Mouse (Mus musculus) spleen, postnatal 4 days (tissue): ENCODE measurements around the gene Kcnd2.
"Not testable (repeated sequence)": the region's sequence is repeated elsewhere in the genome, so short reads cannot be mapped to it uniquely, and the experiment has no call there.

Source experiments
- DNase-seq, 2 experiments: peaks; one replicate each; pipeline ENCODE4 v3.0.0; 2022; ENCODE audit warnings: low spot score in 2 of 2

Gene Kcnd2

DNA sequence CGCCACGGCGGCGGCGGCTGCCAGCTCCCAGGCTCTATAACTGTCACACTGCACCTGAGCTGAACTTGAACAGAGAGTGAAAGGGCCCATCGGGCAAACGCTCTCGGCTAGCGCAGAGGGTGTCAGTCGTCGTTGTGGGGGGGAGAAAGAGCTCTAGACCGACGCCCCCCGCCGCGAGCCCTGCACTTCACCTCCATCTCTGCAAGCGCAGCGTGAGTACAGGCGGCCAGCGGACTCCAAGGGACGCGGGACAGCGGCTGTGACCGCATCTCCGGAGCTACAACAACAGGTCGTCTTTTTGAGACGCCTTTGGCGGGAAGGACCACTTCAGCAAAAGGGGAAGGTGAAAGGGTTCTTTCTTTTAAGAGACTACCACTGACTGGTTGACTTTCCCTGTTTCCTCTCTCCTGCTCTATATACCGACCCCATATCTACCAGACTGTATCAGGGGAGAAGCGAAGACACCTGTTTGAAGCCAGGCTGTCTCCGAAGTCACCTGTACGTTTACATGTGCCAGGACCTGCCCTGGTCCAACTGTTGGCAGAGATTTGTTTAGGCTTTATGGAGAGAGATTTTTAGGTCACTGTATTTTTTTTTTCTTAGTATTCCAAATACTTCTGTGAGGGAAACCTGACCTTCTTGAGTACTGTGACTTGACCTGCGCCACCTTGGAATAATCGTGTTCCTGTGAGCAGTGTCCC, at the start of gene Kcnd2:
Kcnd2 (plus strand) TSS at position 13 of the 701 bp plus-strand sequence.
- DNase-seq = no peak

DNA sequence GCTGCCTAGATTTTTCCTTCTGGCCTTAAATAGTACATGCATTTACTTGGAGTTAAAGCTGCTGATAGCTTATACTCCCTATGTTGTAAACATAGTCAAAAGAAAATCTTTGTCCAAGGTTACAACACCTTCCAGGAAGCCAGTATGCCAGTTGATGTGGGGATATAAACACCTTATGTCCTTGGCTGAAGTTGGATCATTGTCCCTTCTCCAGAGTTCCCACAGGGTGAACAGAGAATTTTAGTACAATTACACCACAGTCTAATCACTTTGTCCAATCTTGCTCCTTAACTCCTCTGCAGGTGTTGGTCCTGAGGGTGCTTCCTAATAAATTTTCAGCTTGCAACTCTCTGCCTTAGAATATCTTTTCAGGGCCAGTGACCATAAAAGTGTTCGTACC, 48.7 kb upstream of the Kcnd2 start:
- no peak for DNase-seq

DNA sequence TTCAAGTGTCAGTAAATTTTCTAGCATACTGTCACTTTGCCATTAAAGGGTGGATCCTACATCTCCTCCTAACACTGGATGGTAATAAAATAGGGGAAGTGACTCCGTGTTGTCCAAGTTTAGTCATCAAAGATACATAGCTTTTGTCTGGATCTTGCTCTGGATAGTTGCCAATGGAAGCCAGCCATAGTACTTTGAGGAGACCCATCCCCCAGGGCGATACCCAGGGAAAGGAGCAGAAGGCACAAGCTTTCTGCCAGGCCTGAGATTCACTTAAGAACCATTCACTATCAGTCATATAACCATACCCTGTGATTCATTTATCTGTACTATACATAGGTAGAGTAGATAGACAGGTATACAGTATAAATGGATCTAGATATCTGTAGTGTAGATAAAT, 20.0 kb upstream of the Kcnd2 start:
- no peak for DNase-seq

DNA sequence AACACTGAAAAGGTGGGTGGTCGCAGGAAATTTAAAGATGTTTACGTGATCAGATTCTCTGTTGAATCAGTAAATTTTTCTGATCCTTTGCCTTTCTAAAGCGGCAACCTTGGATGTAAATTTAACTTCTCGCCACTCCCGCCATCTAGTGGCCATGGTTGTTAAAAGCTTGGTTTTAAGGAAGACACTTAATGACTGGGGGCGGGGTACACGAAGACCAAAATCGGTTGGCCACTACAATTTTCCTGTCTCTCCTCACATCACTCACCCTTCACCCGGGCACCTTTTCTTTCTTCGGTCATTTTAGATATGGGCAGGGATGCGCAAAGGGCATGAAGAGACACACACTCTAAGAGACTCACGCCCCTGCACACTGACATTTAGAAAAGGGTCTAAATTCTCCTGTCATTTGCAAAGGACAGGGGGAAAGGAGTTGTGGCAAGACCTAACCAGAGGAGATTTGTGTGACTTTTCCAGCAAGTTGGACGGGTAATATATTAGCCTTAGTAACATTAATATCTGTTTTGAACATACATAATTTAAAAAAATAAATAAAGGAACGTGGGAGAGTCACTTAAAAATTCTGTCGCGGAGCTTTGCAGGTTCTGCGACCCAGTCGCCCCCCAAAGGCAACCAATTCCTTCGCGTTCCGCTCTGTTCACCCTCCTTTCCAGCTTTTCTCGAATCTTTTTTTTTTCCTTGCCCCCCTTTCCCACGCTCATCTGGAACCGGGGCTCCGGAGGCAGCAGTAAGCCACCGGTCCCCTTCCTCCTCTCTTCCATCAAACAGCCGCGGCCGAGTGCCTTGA, 1.2 kb upstream of the Kcnd2 start:
- DNase-seq = no peak

DNA sequence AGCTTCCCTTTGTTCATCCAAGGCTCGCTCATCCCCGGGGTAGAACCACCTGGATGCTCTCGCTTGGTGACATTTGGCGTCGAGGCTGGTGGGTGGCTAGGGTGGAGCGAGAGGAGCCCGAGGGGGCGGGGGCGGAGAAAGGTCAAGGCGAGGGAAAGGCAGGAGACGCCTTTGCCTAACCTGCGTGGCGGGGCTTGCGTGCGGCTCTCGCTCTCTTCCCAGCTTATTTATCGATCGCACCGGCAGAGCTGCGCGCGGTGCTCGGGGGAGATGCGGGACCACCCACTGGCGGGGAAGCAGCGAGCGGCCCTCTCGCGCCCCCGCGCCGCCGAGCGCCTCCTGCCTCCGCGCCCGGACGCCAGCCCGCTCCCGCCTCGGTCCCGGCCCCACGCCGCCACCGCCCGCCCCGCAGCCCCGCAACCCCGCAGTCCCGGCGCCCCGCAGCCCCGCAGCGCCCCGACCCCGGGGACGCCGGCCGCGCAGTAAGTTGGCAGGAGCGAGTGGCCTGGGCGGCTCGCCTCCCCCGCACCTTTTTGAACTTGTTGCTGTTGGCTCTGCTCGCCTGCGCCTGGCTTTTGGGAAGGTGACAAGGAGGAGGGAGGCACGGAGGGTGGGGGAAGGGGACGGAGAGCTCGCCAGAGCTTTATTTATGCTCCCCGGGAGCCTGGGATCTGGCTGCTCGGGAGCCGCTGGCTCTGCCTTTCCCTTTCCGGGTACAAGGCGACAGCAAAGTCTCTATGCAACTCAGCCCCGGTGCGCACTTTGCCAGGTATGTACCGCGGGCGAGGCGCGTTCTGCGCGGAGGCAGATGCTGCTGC, 421 bp upstream of the Kcnd2 start:
- no peak for DNase-seq

DNA sequence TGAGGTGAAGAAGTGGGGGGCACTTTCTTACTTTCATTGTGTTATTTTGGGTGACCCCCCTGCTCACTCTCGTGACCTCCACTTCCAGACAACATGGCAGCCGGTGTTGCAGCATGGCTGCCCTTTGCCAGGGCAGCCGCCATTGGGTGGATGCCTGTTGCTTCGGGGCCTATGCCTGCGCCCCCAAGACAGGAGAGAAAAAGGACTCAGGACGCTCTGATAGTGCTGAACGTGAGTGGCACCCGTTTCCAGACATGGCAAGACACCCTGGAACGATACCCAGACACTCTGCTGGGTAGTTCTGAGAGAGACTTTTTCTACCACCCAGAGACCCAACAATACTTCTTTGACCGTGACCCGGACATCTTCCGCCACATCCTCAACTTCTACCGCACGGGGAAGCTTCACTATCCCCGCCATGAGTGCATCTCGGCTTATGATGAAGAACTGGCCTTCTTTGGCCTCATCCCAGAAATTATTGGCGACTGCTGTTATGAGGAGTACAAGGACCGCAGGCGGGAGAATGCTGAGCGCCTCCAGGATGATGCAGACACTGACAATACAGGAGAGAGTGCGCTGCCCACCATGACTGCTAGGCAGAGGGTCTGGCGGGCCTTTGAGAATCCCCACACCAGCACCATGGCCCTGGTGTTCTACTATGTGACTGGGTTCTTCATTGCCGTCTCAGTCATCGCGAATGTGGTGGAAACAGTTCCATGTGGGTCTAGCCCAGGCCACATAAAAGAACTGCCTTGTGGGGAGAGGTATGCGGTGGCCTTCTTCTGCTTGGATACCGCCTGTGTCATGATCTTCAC, 1.1 kb downstream of the Kcnd2 start:
- no peak for DNase-seq

DNA sequence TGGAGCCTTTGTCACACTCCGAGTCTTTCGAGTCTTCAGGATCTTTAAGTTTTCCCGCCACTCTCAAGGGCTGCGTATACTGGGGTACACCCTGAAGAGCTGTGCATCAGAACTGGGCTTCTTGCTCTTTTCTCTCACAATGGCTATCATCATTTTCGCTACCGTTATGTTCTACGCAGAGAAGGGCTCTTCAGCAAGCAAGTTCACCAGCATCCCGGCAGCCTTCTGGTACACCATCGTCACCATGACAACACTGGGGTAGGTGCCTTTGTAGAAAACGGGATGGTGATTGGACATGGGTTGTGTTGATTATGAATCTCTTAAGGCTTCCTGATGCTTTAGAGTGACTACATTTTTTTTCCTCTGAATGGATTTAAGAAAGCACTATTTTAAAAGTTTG, 1.9 kb downstream of the Kcnd2 start:
- DNase-seq = no peak

DNA sequence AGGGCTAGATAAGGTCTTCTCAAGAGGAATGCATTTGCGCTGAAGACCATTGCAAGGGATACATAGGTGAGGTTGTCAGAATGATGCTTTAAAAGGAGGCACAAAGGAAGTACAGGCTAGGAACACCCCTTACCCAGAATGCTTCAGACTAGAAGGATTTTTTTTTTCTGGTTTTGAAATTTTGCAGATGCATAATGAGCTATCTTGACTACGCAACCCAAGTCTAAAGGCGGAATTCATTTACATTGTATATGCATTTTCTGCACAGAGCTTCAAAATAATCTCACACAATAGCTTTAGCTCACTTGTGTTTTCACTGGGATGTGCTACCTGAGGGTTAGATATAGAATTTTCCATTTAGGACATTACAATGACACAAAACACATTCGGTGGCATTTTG, 10.8 kb downstream of the Kcnd2 start:
- no peak for DNase-seq

DNA sequence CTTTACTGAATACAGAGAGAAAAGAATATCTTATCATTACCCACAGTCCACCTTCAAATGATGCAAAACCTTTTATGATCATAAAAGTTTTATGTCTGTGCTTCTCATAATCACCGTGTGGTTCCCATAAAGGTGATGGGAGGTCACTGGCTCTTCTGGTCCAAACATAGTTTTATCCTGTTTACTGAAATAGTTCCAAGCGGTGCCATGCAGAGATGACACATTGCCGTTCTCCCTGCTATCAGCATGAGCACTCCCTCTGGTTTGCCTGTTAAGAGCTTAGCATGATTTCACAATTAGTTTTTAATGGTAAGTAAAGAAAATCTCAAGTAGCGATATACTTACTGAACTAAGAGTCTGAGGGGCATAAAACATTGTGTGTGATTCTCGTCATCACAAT, 43.7 kb downstream of the Kcnd2 start:
- DNase-seq = no peak

DNA sequence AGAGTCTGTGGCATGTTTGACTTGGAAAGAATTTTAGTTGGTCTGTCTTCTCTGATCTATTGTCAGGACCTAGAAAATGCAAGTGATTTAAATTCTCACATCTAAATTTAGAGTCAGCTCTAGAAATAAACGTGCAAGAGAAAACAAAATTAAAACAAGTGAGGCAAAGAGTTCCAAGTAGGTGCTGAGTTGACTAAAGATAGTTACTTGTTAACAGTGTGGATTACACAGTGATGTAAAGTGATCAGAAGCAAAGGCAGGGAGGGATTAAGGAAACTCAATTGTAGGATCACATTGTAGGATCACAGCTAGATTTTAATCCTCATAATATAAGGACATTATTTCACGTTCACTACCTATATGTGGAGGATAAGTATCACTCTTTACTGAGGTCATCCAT, 52.6 kb downstream of the Kcnd2 start:
- DNase-seq = no peak

DNA sequence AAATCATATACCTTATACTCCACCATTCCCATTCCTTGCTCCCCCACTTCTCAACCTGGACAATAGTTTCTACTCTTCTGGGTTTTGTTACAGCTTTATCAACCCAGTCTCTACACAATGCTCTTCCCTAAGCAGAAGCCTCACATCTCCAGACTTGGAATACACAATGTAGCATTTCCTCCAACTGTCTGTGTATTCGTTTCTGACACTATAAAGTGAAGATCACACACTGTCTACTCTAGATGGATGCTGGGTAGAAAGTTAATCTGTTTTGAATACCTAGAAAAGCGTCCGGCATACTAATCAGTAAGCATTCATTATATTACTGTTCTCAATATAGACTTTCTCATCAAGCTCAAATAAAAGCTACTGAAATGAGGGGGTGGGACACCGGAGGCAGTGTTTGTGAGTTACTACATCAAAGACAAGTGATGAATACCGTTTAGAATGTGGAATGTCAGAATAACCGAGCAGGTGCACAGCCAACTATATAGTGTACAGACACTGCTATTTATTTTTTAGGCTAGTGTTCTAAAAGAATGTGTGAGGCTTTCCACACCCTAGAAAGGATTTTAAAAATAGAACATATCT, 62.1 kb downstream of the Kcnd2 start:
- DNase-seq = no peak

DNA sequence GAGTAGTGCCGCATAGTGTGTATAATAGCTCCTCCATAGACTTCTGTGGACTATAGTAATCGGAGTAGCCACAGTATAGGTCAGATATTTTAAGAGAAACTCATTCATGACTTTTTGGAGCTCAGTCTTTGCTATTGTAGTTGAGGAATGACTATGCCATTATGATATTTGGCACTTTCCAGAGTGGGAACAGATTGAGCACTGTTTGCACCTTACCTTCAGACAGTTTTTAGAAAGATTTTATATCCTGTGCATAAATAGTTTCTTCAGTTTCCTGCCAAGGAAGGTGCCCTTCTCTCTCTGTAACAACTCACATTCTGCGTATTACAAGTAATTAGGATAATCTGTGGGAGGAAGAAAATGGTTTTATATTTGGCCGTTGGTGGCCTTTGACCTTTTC, 89.6 kb downstream of the Kcnd2 start:
- no peak for DNase-seq

DNA sequence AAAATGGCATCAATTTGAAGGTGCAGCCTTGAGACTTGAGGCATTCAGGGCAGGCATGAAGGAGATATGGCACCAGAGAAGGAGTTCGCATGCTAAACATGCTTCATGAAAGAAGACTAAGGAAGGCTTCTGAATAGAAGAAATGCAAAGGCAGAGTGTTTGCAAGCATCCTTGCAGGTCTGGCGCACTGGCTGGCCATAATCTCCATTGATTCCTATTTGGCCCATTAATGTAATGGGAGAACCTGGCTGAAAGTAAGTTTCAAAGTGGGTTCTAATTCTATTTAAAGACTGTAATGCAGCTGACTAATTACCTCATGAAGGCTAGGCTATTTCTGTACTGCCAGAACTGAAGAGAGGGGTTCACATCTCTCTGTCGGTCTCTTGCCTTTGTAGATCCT, 94.9 kb downstream of the Kcnd2 start:
- DNase-seq = no peak

DNA sequence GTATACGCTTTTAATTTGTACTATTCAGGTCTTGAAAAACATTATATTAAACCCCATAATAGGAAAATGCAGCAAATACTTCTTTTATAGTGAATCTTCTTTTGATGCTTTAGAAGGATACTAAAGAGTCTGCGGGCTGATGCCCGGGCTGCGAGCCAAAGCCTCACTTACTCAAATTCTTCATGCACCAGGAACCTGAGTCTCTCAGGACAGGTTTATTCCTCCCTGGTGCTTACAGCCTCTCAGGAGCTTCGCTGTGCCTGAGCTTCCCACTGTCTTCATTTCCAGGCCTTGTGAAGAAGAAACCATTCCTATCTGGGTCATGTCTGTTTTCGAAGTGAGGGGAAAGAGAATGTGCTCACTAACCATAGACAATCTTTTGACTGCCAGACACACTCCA, 106.1 kb downstream of the Kcnd2 start:
- no peak for DNase-seq

DNA sequence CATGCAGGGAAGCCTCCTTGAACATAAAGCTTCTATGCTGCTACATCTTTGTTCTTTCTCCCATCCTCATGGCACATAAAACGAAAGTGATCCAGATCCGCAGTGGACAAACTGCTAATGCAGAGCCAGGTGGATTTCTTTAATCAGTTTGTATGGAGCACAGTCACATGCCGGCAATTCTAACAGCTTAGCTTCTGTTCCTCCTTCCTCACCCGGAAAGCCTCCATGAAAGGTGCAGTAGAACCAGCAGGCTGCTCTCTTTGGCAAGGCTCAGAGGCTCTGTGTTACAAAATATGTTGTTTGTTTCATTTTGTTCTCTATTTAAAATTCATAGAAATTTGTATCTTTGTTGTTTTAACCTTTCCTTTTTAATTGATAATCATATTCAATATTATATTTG, 106.9 kb downstream of the Kcnd2 start:
- DNase-seq = no peak

DNA sequence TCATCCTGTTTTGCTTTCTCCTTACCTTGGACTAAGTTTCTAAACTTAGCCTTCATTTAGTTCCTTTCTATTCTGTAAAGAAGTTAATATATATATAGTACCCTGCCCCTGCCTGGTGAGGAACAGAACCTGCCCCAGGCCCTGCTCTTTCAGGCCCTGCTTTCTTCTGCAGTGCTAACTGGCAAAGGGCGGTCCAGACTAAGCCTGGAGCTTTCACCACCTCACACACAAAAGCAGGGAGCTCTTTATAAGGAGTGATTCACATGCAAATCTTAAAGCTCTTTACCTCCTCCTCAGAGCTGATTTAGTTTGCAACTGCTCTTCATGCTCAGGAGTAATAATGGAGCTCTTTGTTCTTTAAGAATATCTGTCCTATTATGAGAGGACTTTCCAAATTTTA, 109.9 kb downstream of the Kcnd2 start:
- DNase-seq = no peak

DNA sequence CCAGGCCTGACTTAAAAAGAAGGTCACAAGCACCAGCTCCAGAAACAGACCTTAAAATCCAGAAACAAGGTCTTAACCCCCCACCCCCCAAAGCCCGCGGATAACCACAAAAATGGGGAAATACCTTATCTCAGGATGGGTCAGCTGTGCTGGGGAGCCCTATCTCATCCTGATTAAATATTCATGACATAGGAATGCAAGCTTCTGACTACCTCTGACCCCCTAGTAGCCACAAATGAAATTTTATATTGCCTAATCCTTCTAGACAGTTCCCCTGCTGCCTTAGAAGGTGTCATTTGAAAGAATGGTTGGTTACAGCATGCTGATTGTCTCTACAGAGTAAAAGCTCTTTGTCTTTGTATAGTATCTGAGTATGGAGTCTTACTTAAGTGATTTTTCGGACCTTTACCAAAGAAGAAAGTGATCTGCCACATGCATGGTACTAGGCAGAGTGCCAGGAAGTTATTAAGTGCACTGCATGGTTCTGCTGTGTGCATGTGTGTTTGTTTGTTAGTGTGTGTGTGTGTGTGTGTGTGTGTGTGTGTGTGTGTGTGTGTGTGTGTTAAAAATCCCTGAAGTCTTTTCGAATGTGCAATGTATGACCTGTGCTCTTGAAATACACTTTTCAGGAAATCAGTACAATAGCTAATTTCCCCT, 111.9 kb downstream of the Kcnd2 start:
- DNase-seq = no peak

DNA sequence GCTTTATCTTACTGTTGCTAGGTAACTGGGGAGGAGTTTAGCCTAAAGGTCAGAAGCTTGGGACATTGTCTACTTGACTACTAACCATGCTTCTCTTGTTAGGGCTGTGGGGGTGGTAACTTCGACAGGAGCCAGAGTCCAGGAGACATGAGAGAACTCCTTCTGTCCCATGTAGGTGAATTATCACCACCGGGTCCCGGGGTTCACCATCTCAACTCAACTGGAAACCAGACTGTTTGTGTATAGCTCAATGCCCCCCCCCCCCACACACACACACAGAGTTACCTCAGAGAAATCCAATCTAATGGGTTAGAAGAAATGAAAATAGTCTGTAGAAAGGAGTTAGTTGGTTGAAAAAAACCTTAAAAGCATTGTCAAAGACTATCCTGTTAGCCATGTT, 170.0 kb downstream of the Kcnd2 start:
- not testable (repeated sequence) for DNase-seq

DNA sequence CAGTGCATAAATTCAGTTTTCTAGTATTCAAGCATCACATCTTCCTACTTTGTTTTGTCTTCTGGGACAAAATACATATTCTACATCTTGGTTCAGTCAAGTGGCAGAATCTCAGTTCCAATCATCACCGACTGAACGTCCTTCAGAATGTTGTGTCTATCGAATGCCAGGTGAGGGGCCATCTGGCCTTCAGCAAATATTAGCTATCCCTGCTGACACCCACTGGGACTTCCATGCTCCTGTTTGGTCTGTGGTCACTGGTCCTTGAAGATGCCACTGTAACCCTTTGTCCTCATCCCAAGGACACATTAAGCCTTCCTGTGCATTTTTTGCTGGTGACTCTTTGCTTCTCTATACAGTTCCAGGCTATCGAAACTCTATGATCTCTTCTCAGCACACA, 176.5 kb downstream of the Kcnd2 start:
- no peak for DNase-seq

DNA sequence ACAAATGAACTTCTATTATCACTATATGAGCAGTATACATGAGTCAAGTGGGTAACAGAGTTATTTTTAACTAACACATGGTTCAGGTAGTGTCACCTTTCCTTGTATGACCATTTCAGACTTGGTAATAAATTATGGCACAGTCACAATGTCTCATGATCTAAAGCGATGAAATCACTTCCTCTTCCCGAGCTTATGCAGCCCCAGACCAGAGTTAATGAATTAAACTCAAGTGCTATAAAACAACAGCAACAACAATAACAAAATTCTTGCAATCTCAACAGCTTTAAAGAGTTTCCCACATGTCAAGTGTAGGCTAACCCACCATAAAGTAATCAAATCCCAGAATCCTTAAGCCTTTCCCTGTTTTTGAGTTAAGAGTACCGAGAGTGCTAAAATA, 198.4 kb downstream of the Kcnd2 start:
- DNase-seq = no peak

DNA sequence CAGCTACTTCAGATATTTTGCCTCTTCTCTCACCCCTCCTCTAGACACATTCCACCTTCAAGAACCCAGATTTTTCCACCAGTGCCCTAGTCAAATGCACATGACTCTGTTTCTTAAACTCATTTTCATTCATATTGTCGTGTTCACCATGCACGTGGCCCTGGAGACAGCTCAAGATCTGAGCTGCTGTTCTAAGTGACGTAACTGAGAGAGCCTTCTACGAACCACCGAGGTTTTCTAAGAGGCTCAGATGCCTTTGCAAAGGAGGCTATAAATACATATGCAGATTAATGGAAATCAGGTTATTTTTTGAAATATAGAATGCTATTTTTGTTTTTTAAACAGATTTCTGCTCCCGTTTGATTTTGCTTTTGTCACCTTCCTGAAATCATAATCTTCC, 202.9 kb downstream of the Kcnd2 start:
- DNase-seq = no peak
